Mouse (Mus musculus) skeletal muscle tissue, adult 2 months (tissue): Measurements from ENCODE around the gene Golt1a.
"Not testable (repeated sequence)": the region's sequence is repeated elsewhere in the genome, so short reads cannot be mapped to it uniquely, and the experiment has no call there.

Experiments
- DNase-seq: peaks from one replicate; pipeline ENCODE4 v3.0.0-alpha.2; 2012; ENCODE audit warnings: low read depth, low spot score

Golt1a gene

GRCm38 (mm10) chr1:133302540-133302939 is 7.1 kb upstream of the Golt1a start:
- DNase-seq: peak; percentile 38

DNA sequence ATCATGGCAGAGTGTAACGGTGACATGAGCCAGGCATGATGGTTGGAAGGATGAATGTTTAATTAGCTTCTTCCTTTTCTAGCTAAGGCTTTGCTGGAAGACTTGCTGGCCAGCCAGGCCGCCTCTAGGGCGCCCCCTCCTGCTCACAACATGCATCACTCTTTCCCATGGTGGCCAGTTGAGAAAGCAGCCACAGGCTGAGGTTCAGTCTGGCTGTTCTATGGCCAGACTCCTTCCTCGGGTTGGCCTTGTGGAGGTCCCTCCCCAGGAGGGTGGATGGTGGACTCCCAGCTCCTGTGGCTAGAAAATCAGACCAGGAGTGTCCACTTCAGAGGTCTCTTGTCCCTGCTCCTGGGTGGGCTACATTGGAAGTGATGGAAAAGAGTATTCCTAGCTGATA is 2.8 kb upstream of the Golt1a start:
- DNase-seq: peak; percentile 74

DNA sequence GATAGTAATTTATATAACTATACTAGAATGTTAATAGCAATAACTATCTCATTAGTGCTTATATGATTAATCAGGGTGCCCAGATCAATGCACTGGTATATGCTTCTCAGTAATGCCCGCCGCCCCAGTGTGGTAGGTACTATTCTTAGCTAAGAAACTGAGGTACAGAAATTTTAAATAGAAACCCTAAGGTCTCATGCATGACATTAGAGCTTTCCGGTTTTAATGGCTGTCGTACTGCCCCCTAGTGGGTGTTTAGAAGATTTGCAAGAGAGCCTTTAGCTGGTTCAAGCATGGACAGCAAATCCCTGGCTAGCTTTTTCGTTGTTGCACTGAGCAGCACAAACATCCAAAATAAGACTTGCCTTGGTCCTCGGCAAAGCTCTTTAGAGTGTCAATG is 2.3 kb upstream of the Golt1a start:
- DNase-seq: peak; percentile 58

DNA sequence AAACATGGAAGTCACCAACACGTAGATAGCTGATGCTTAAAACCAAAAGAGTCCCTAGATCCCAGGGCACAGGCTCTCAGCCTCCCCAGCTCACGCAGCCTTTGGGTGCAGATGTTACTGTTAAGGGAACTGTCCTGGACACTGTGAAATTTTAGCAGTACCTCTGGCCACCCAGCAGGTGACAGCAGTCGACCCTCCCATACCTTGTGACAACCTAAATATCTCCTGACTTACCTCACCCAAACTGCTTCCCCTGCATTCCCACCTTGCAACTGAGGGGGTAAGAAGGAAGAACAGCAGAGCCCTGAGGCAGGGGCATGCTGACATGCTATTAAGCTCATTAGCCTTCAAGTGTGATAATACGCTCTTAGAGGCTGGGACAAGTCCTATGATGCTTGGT is 1.6 kb downstream of the Golt1a start:
- DNase-seq: no peak

GRCm38 (mm10) chr1:133311946-133312345 is 2.3 kb downstream of the Golt1a start:
- DNase-seq: no peak

GRCm38 (mm10) chr1:133314364-133314763 is 4.8 kb downstream of the Golt1a start:
- no peak for DNase-seq

GRCm38 (mm10) chr1:133315775-133316174 is 6.2 kb downstream of the Golt1a start:
- DNase-seq: no peak

DNA sequence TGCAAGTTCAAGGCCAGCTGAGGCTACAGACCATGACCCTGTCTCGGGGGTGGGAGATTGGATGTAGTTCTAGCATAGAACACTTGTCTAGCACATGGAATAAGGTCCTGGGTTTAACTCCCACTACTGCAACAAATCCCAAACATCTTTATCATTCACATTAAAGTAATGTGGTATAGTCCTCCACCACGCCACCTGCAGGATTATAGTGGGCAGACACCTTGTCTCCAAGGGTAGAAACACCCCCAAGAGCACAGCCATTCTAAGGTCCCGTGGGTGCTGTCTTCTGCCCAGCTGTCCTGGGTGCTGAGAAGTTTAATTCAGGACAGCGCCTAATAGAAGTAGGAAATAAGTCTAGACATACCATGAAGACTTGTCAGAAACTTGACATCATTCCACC is 7.0 kb downstream of the Golt1a start:
- DNase-seq: no peak

DNA sequence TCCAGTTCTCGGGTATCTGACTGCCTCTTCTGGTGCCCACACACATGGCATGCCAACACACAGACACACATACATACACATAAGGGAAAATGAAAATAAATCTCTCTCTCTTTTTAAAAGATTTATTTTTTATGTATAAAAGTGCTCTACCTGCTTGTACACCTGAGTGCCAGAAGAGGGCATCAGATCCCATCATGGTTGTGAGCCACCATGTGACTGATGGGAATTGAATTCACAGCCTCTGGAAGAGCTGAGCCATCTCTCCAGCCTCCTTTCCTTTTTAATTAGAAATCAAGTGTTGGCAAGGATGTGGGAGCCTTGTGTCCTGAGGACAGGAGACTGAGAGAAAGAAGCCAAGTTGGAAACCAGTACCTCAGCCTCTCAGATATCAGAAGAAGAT is 7.5 kb downstream of the Golt1a start:
- DNase-seq: no peak

GRCm38 (mm10) chr1:133321267-133321925 is 11.8 kb downstream of the Golt1a start, which contains the start of gene Kiss1:
Gene Kiss1 (plus strand): TSS chr1:133321875.
- DNase-seq: no peak

DNA sequence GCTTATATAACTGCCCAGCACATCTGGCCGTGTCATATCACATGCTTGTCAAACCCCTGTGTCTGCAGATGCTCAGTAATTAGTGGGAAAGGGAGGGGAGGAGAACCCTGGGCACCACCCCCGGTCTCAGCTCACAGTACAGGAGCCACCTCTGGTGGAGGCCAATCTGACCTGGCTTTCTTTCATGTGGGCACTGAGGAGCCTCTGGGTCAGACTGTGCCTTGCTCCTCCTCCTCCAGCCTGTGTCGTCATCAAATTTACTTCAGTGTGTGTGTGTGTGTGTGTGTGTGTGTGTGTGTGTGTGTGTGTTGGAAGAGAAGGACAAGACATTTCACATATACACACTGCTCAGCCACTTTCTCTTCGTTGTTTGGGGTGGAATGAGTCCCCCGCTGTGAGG is 13.7 kb downstream of the Golt1a start:
- no peak for DNase-seq

DNA sequence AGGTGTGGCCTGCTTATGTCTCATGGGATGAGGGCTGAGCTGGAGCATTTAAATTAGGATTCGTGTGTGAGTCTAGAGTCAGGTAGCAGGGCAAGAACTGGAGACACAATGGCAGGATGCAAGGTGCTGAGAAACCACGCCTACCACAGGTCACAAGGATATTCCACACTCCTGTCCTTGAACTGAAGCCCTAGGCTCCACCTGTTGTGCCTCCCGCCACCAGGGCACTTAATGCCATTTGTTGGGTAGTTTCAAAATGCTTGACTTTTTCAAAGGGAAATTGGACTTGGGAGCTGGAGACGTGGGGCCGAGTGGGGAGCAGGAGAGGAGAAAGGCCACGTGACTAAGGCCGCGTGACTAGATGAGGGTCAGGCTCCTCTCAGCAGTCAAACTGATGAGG is 16.4 kb downstream of the Golt1a start:
- DNase-seq: no peak

- DNase-seq: no peak
Measured at GRCm38 (mm10) chr1:133327094-133327493, 17.5 kb downstream of the Golt1a start.

DNA sequence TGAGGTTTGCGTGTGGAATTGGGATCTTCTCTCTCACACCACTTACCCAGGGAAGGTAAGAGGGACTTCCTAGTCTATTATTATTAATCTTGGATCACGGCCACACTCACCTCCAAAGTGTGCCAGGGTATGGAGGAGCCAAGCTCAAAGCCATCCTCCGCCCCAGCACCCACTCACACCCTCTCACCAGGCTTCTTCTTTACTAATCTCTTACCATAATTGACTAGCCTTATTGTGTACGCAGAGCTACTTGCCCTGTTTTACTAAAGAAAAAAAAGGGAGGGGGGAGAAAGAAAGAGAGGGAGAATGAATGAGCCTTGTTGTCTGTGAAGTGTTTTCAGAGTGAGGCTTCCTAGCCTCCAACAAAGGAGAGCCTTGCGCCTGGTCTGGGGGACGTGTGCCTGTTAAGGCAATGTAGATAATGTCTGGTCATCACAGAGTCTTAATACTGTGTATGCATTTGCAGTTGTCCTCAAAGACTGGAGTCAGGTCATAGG is 18.7 kb downstream of the Golt1a start:
- no peak for DNase-seq

- DNase-seq: no peak
Measured at GRCm38 (mm10) chr1:133328896-133329637, 19.5 kb downstream of the Golt1a start.

- no peak for DNase-seq
Measured at GRCm38 (mm10) chr1:133329638-133329964, 20.0 kb downstream of the Golt1a start.

GRCm38 (mm10) chr1:133331142-133331541 is 21.5 kb downstream of the Golt1a start:
- no peak for DNase-seq

DNA sequence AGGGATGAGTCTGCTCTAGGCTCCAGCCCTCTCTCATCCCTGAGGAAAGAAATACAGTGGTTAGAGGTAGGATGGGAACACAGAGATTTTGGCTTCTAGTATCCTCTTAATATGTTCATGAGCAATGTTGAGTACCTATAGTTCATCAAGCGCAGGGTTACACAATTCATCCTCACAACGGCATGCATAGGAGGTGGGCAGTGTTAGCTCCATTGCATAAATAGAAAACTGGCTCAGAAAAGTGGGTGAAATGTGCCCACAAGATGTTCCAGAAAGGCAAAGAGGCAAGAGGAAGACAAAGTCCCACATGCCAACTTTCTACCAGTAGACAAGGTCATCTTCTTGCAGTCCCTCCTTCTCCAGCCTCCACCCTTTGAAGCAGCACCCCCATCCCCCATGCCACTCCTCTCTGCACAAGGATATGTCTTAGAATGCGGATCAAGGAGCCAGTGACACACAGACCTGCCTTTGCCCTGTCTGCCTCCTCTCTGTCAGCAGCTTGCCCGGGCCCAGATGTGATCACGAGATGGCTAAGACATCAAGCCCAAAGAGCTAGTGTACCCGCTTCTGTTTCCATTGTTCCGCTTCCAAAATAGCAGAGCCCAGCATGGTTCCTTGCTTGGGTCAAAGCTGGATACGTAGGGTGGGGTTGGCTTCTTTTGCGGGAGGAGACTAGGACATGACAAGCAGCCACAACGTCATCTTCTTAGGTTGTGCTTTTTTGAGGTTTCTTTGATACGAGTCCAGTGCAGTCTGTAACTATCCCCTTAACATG is 23.2 kb downstream of the Golt1a start:
- DNase-seq: no peak

GRCm38 (mm10) chr1:133333937-133334336 is 24.3 kb downstream of the Golt1a start:
- no peak for DNase-seq

DNA sequence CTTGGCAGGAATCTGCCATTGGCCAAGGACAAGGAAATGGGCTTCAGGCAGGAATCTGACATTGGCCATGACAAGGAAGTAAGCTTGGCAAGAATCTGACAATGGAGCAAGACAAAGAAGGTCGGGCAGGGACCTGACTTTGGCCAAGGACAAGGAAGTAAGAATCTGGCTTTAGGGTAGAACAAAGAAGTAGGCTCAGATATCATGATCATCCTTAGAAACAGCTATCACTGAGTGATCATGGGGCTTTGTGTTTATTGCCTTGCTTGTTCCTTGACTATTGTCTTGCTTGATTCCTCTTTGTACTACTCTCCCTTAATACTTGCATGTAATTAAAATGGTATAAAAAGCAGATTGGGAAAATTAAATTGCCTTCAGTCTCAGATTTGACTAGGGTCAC is 30.8 kb downstream of the Golt1a start:
- not testable (repeated sequence) for DNase-seq

DNA sequence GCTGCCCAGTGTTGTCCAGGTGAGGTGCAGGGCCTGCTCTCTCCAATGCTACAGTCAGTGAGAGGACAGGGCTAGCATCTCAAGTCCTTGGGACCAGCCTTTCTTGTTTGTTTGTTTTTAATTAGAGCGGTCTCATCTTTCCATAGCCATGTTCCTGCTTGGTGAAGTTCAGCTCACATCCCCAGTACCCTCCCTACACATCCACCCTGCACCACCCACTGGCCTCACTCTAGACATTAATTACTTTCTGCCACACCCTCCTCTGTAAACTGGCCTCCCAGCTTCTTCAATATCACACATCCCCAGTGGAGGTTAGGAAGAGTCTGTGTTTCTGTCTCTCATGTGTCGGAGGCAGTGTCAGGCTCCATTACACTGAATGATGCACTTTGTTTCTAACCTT is 34.8 kb downstream of the Golt1a start:
- DNase-seq: no peak

- no peak for DNase-seq
Measured at GRCm38 (mm10) chr1:133346531-133346930, 36.9 kb downstream of the Golt1a start.
